In the genomic region with DNA sequence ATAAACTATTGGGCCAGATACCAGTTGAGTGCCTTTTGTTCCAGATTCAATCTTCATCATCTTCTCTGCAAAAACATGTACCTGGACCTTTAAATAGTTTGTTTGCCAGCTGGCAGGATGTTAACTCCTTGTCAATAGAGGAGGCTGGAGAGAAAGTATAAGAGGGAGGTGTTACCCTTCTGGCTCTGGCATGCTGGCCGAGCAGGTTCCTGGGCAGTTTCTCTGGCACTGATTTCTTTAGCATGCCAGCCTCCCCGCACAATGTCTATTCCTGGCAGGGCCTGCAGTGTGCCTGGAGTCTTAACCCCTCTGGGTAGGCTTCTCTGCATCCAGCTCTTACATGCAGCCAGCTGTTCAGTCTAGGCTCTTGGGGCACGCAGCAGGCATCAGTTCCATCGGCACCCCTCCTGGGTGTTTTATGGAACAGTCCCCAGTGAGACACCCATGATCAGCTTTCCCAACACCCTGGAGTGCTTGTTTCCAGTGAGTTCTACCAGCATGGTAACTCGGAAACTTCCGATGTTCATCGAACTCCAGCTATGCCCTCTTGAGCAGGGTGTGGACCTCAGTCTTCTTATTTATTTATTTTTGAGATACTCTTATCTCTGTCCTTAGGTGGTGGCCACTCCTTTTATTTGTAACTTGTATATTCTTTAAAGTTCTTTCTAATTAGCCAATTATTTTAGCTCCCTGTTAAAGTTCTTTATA, we compare ENCODE assay signal across 9 mouse cellular contexts. TPM values are rescaled to one million over a fixed set of nuclear protein-coding genes. Genes with fewer than 3 reads are reported as not detected.
DNase-seq lines count a peak whose midpoint lies in the region; ATAC-seq lines count a peak whose summit lies in the region.
"Had no signal": no experiment of that assay in that cellular context is flagged by ENCODE, and none has a peak within 500 bp of the region (broad histone marks: within the 10 kb centered on the region; RNA-seq: fewer than 3 reads in every experiment).

No protein-coding gene starts in this region.

- H3K9me3 ChIP-seq in lung, embryonic 15.5 days = no peaks in the 10 kb centered on the region
- no peaks in the 10 kb centered on the region for H3K9me3 ChIP-seq in hindbrain, embryonic 13.5 days
- H3K9me3 ChIP-seq in midbrain, embryonic 14.5 days (ENCODE audit: control insufficient read depth, low read length) = no peaks in the 10 kb centered on the region
- H3K9me3 ChIP-seq: embryonic facial prominence, embryonic 12.5 days had no signal

- 0 out of 2 replicates have a peak, but pooled peaks cover 2% of the 10 kb centered on the region for H3K36me3 ChIP-seq in lung, embryonic 15.5 days
- H3K36me3 ChIP-seq in hindbrain, embryonic 13.5 days = peaks cover 2% of the 10 kb centered on the region; the same call in 1 of the 2 replicates
- H3K36me3 ChIP-seq in midbrain, embryonic 14.5 days (ENCODE audit: control insufficient read depth, insufficient read depth, low read length) = peaks cover 4% of the 10 kb centered on the region; the same call in 1 of the 2 replicates
- H3K36me3 ChIP-seq: embryonic facial prominence, embryonic 12.5 days had no signal

- WGBS in lung, embryonic 15.5 days = 71% methylated on average over 7 of the region's 7 CpGs
- WGBS in hindbrain, embryonic 13.5 days = 91% methylated on average over 7 of the region's 7 CpGs
- 92% methylated on average over 7 of the region's 7 CpGs for WGBS in midbrain, embryonic 14.5 days

- H3K4me3 ChIP-seq in lung, embryonic 15.5 days = no peak overlapping the region
- no peak overlapping the region for H3K4me3 ChIP-seq in hindbrain, embryonic 13.5 days
- H3K4me3 ChIP-seq in midbrain, embryonic 14.5 days (replicated peaks; ENCODE audit: low read depth, low read length) = no peak overlapping the region
- H3K4me3 ChIP-seq: embryonic facial prominence, embryonic 12.5 days had no signal

- peak overlapping the region; percentile 50 for H3K27ac ChIP-seq in lung, embryonic 15.5 days
- H3K27ac ChIP-seq in hindbrain, embryonic 13.5 days = no peak overlapping the region
- H3K27ac ChIP-seq in midbrain, embryonic 14.5 days (replicated peaks; ENCODE audit: low read depth, low read length) = no peak overlapping the region
- H3K27ac ChIP-seq: embryonic facial prominence, embryonic 12.5 days had no signal

- H3K27me3 ChIP-seq in lung, embryonic 15.5 days = no peaks in the 10 kb centered on the region
- H3K27me3 ChIP-seq in hindbrain, embryonic 13.5 days = no peaks in the 10 kb centered on the region
- no peaks in the 10 kb centered on the region for H3K27me3 ChIP-seq in midbrain, embryonic 14.5 days (ENCODE audit: control insufficient read depth, insufficient read depth, low read length)
- H3K27me3 ChIP-seq: embryonic facial prominence, embryonic 12.5 days had no signal

- H3K4me1 ChIP-seq in lung, embryonic 15.5 days = peaks cover 14% of the 10 kb centered on the region; the same call in 1 of the 2 replicates
- H3K4me1 ChIP-seq in hindbrain, embryonic 13.5 days (replicated peaks) = no peaks in the 10 kb centered on the region
- H3K4me1 ChIP-seq in midbrain, embryonic 14.5 days (ENCODE audit: control insufficient read depth, insufficient read depth, low read length) = no peaks in the 10 kb centered on the region
- H3K4me1 ChIP-seq: embryonic facial prominence, embryonic 12.5 days had no signal

- H3K9ac ChIP-seq in lung, embryonic 15.5 days = no peak overlapping the region
- H3K9ac ChIP-seq in hindbrain, embryonic 13.5 days = no peak overlapping the region
- no peak overlapping the region for H3K9ac ChIP-seq in midbrain, embryonic 14.5 days (replicated peaks; ENCODE audit: low read length)
- H3K9ac ChIP-seq: embryonic facial prominence, embryonic 12.5 days; lung, embryonic 14.5 days had no signal

- H3K4me2 ChIP-seq in lung, embryonic 15.5 days = no peak overlapping the region
- no peak overlapping the region for H3K4me2 ChIP-seq in hindbrain, embryonic 13.5 days
- no peak overlapping the region for H3K4me2 ChIP-seq in midbrain, embryonic 14.5 days (ENCODE audit: low read length)
- H3K4me2 ChIP-seq: embryonic facial prominence, embryonic 12.5 days; lung, embryonic 14.5 days had no signal

- peak; percentile 30 for DNase-seq in Muller cell, postnatal 12 days (ENCODE audit: inconsistent ontology term)
- peak; percentile 54 for DNase-seq in adrenal gland, postnatal 10 days
- peak; percentile 44 for DNase-seq in heart, adult 9 months (ENCODE audit: low spot score in 2 of 2)
- no peak for DNase-seq in spleen, postnatal 10 days (ENCODE audit: low spot score in 2 of 2)
- DNase-seq in midbrain, embryonic 14.5 days = no peak
- DNase-seq: lung, embryonic 14.5 days had no signal

- ATAC-seq in lung, embryonic 15.5 days (ENCODE audit: borderline replicate concordance, extremely low read depth, low FRiP score, low TSS enrichment) = no peak
- ATAC-seq in hindbrain, embryonic 13.5 days (ENCODE audit: low FRiP score) = no peak
- no peak for ATAC-seq in midbrain, embryonic 14.5 days (ENCODE audit: low FRiP score, low TSS enrichment)

RNA-seq across cellular contexts. Expression of a gene that starts 10.0 kb away (rescaled TPM):
- 10 to 100 TPM; 57.2 to 68.1 TPM for total RNA-seq in adrenal gland, postnatal 10 days (2021)
- polyA plus RNA-seq in lung, embryonic 15.5 days (2015; fragmentation: Nextera tagmentation; extraction: Ambion mirVana) = 326 and 362 TPM in 2 replicates
- 329 and 335 TPM in 2 replicates for polyA plus RNA-seq in hindbrain, embryonic 13.5 days (2015; fragmentation: Nextera tagmentation; extraction: Ambion mirVana)
- polyA plus RNA-seq in midbrain, embryonic 14.5 days (2014; fragmentation: Nextera tagmentation; extraction: Ambion mirVana) = 258 and 288 TPM in 2 replicates

RNA-seq across cellular contexts. Expression of a gene that starts 10.4 kb away (rescaled TPM):
- total RNA-seq in adrenal gland, postnatal 10 days (2021) = 10 to 100 TPM; 33.8 to 38.6 TPM
- polyA plus RNA-seq in lung, embryonic 15.5 days (2015; fragmentation: Nextera tagmentation; extraction: Ambion mirVana) = 27.0 and 31.3 TPM in 2 replicates
- 23.6 TPM in 2 replicates for polyA plus RNA-seq in hindbrain, embryonic 13.5 days (2015; fragmentation: Nextera tagmentation; extraction: Ambion mirVana)
- 20.2 and 29.5 TPM in 2 replicates for polyA plus RNA-seq in midbrain, embryonic 14.5 days (2014; fragmentation: Nextera tagmentation; extraction: Ambion mirVana)

RNA-seq across cellular contexts. Expression of a gene that starts 38.3 kb away (rescaled TPM):
- under 1 TPM in 1 of 2 experiments, not detected in 1; 0.21 TPM for total RNA-seq in adrenal gland, postnatal 10 days (2021)
- 4.0 and 4.2 TPM in 2 replicates for polyA plus RNA-seq in lung, embryonic 15.5 days (2015; fragmentation: Nextera tagmentation; extraction: Ambion mirVana)
- polyA plus RNA-seq in hindbrain, embryonic 13.5 days (2015; fragmentation: Nextera tagmentation; extraction: Ambion mirVana) = 3.1 and 3.2 TPM in 2 replicates
- 2.5 and 3.5 TPM in 2 replicates for polyA plus RNA-seq in midbrain, embryonic 14.5 days (2014; fragmentation: Nextera tagmentation; extraction: Ambion mirVana)

Comparison
In these comparisons a context has a peak if more than half of its experiments do, and no peak if none do; other contexts are left out.
1. DNase-seq: peak in Muller cell, postnatal 12 days (single experiment), adrenal gland, postnatal 10 days (single experiment) and heart, adult 9 months (2 of 2); none in spleen, postnatal 10 days (0 of 2) and midbrain, embryonic 14.5 days (single experiment).